Mouse (Mus musculus) kidney, adult 2 months (tissue): Measurements from ENCODE around the gene Cs. TPM values are rescaled to one million over a fixed set of nuclear protein-coding genes. Genes with fewer than 3 reads are reported as not detected.

Experiments
- DNase-seq: peaks from one replicate; pipeline ENCODE4 v3.0.0; 2021
- H3K27ac ChIP-seq: fragments of 200-500 bp; 2 replicates; pipeline ENCODE4 v1.5.1; 2012; ENCODE audit warnings: low read depth, low read length, control low read depth, inconsistent platforms; ENCODE audit not compliant: insufficient read depth
- H3K27me3 ChIP-seq: fragments of 200-500 bp; replicated peaks from 2 replicates; pipeline ENCODE4 v1.6.1; 2012; ENCODE audit warnings: mild to moderate bottlenecking, moderate library complexity, low read length, inconsistent platforms; ENCODE audit not compliant: control insufficient read depth, insufficient read depth
- H3K36me3 ChIP-seq: fragments of 200-500 bp; 2 replicates; pipeline ENCODE4 v1.6.1; 2012; ENCODE audit warnings: mild to moderate bottlenecking, moderate library complexity, low read length, inconsistent platforms; ENCODE audit not compliant: control insufficient read depth, insufficient read depth
- H3K4me1 ChIP-seq: fragments of 200-500 bp; 2 replicates; pipeline ENCODE4 v1.6.1; 2011; ENCODE audit warnings: low read length; ENCODE audit not compliant: control insufficient read depth, insufficient read depth
- H3K4me3 ChIP-seq: fragments of 200-500 bp; 2 replicates; pipeline ENCODE4 v1.5.1; 2011; ENCODE audit warnings: mild to moderate bottlenecking, low read depth, low read length, control low read depth; ENCODE audit not compliant: insufficient read depth
- CTCF ChIP-seq: fragments of 200-500 bp; conservative IDR thresholded peaks from 2 replicates; pipeline ENCODE4 v1.5.1; 2011; ENCODE audit warnings: low read depth, mild to moderate bottlenecking, control low read depth, low read length, moderate library complexity, mixed read lengths; ENCODE audit not compliant: insufficient read depth, insufficient read length
- POLR2A ChIP-seq: fragments of 200-500 bp; IDR thresholded peaks from one replicate; pipeline ENCODE4 v1.6.1; 2011; ENCODE audit warnings: low read depth, low read length, control low read depth
- WGBS: fragments of 180-500 bp; shearing (Covaris S2); methylation state at CpG from one replicate; pipeline ENCODE4 v1.1.7; 2018; 5-methylcytosine and 5-hydroxymethylcytosine counted together
- polyA plus RNA-seq: library from polyadenylated mRNA; depleted of rRNA; stranded (reverse); fragments of >200 nt; gene quantifications from 2 replicates; pipeline ENCODE4 v1.2.3, GENCODE M21; 2012

Cs gene
- polyA plus RNA-seq, 1 experiment, result 273 TPM

DNA sequence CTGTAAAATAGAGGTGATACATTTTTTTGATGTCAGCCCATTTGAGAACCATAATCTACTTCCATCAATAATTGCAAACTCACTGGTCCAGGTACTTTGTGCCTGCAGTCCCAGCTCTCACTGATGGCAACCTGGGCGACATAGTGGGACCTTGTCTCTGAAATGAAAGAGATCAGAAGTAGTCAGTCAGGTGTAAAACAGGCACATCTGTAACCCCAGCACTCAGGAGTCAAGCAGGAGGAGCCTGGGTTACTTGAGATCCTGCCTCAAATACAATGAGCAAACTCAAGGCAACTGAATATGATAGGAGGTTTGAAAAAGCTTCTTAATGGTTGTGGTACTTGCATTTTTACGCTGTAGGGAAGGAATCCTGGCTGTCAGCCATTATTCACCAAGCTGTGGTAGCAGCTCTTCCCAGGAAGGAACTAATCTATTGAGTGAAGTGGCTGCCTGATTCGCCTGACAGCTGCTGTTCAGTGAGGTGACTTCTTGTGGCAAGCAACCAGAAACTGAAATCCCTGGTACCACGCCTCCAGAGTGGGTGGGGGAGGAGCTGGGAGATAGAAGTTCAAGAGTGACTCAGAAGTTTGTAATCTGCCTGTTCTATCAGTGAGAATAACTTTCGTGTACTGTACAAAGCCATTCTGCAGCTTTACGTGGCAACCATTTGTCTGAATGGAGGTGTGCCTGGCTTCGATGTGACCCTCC is 7.2 kb downstream of the Cs start:
- peaks cover 9% of the 10 kb centered on the region for H3K4me1 ChIP-seq

GRCm38 (mm10) chr10:128347541-128347940 is 10.0 kb downstream of the Cs start:
- peaks cover 9% of the 10 kb centered on the region for H3K4me1 ChIP-seq
- 85% methylated on average over 8 of the region's 8 CpGs for whole genome bisulfite sequencing
- H3K36me3 ChIP-seq, result peaks cover 5% of the 10 kb centered on the region
- TF ChIP-seq CTCF (no peak), POLR2A (no peak)
- DNase-seq, result no peak
- no peak overlapping the region for H3K4me3 ChIP-seq
- no peak overlapping the region for H3K27ac ChIP-seq
- no peaks in the 10 kb centered on the region for H3K27me3 ChIP-seq

More for the DNA sequence above, 7.2 kb downstream of the Cs start:
- peak overlapping the region; percentile 36; the same call in 1 of the 2 replicates for H3K27ac ChIP-seq
- H3K36me3 ChIP-seq, result no peaks in the 10 kb centered on the region
- no peaks in the 10 kb centered on the region for H3K27me3 ChIP-seq
- no peak overlapping the region for H3K4me3 ChIP-seq
- 7% methylated on average over 7 of the region's 7 CpGs for WGBS
- peak; percentile 91 for DNase-seq
- TF ChIP-seq POLR2A, result no peak

DNA sequence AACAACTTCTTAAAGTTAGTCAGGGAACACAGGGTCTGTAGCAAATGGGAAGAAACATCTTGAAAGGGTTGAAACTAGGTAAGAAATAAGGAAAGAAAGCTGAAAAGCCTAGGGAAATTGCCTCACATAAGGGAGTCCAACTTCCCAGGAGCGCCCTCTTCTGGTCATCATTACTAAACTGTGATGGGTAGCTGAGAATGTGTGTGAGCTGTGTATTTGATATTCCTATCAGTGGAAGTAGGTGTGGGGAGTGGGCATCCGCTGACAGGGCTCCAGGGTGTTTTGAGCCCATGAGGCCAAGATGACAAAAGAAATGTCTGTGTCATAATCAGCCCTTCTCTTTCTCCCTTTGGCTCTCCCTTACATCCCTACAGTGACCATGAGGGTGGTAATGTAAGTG is 21.3 kb downstream of the Cs start:
- DNase-seq, result peak; percentile 71
- peaks cover 12% of the 10 kb centered on the region for H3K36me3 ChIP-seq
- no peak overlapping the region for H3K27ac ChIP-seq
- H3K4me3 ChIP-seq, result no peak overlapping the region
- TF ChIP-seq POLR2A, result no peak
- peak; percentile 26; the same call in 1 of the 2 replicates for TF ChIP-seq CTCF
- H3K27me3 ChIP-seq, result no peaks in the 10 kb centered on the region
- no peaks in the 10 kb centered on the region for H3K4me1 ChIP-seq
- WGBS, result 58% methylated on average over 2 of the region's 2 CpGs

GRCm38 (mm10) chr10:128359226-128359625 is 21.7 kb downstream of the Cs start:
- DNase-seq, result no peak
- H3K36me3 ChIP-seq, result peaks cover 8% of the 10 kb centered on the region; the same call in 1 of the 2 replicates

GRCm38 (mm10) chr10:128361836-128362235 is 24.3 kb downstream of the Cs start:
- no peak for DNase-seq
- TF ChIP-seq CTCF, result no peak
- TF ChIP-seq POLR2A, result no peak
- H3K27ac ChIP-seq, result no peak overlapping the region; the same call in 1 of the 2 replicates
- peaks cover 8% of the 10 kb centered on the region; the same call in 1 of the 2 replicates for H3K36me3 ChIP-seq
- no peak overlapping the region for H3K4me3 ChIP-seq
- no peaks in the 10 kb centered on the region for H3K4me1 ChIP-seq
- no peaks in the 10 kb centered on the region for H3K27me3 ChIP-seq
- 87% methylated on average over 6 of the region's 6 CpGs for WGBS

More at GRCm38 (mm10) chr10:128359226-128359625, 21.7 kb downstream of the Cs start:
- Histone ChIP-seq H3K27me3 (no peaks in the 10 kb centered on the region), H3K4me3 (no peak overlapping the region), H3K4me1 (no peaks in the 10 kb centered on the region), H3K27ac (no peak overlapping the region)
- TF ChIP-seq CTCF (no peak), POLR2A (no peak)
- 83% methylated on average over 6 of the region's 6 CpGs for WGBS

GRCm38 (mm10) chr10:128362568-128362967 is 25.0 kb downstream of the Cs start:
- Histone ChIP-seq H3K27ac (no peak overlapping the region), H3K27me3 (no peaks in the 10 kb centered on the region), H3K4me1 (peaks cover 2% of the 10 kb centered on the region; the same call in 1 of the 2 replicates), H3K4me3 (no peak overlapping the region), H3K36me3 (peaks cover 8% of the 10 kb centered on the region; the same call in 1 of the 2 replicates)
- WGBS, result 48% methylated on average over 3 of the region's 3 CpGs
- DNase-seq, result peak; percentile 57
- TF ChIP-seq POLR2A (no peak), CTCF (peak; percentile 40)

- peaks cover 4% of the 10 kb centered on the region; the same call in 1 of the 2 replicates for H3K36me3 ChIP-seq
- 13% methylated on average over 19 of the region's 19 CpGs for WGBS
These were observed 30.4 kb downstream of the Cs start for GRCm38 (mm10) chr10:128367899-128368401.

More at GRCm38 (mm10) chr10:128367899-128368401, 30.4 kb downstream of the Cs start:
- Histone ChIP-seq H3K27ac (peak overlapping the region; percentile 80), H3K4me1 (peaks cover 10% of the 10 kb centered on the region), H3K4me3 (peak overlapping the region; percentile 75), H3K27me3 (no peaks in the 10 kb centered on the region)
- no peak for TF ChIP-seq POLR2A
- TF ChIP-seq CTCF, result no peak
- DNase-seq, result peak; percentile 87
